Mouse (Mus musculus): Measurements from ENCODE around the gene Tenm4.
"Not testable (repeated sequence)": the region's sequence is repeated elsewhere in the genome, so short reads cannot be mapped to it uniquely, and the experiment has no call there.

The Tenm4 gene

GRCm38 (mm10) chr7:96920447-96921095 lies 749.5 kb downstream of the Tenm4 start:
- DNase-seq = no peak

GRCm38 (mm10) chr7:96922927-96923326 lies 751.9 kb downstream of the Tenm4 start:
- no peak for DNase-seq

GRCm38 (mm10) chr7:96943715-96944377 lies 772.8 kb downstream of the Tenm4 start:
- DNase-seq = no peak

GRCm38 (mm10) chr7:96946501-96946900 lies 775.5 kb downstream of the Tenm4 start:
- DNase-seq = not testable (repeated sequence)

- peak; percentile 90 for DNase-seq
These were observed 780.4 kb downstream of the Tenm4 start, which contains the start of gene Nars2 for GRCm38 (mm10) chr7:96951281-96952051. Gene Nars2 (plus strand): TSS chr7:96951505.

GRCm38 (mm10) chr7:96952094-96952493 lies 781.0 kb downstream of the Tenm4 start:
- no peak for DNase-seq

GRCm38 (mm10) chr7:96959168-96959567 lies 788.1 kb downstream of the Tenm4 start:
- DNase-seq = no peak
